Mouse (Mus musculus): Measurements from ENCODE around the gene Drg1.
A peak's percentile ranks its signal among the peaks of the same experiment; 100 is the strongest.

The Drg1 gene

DNA sequence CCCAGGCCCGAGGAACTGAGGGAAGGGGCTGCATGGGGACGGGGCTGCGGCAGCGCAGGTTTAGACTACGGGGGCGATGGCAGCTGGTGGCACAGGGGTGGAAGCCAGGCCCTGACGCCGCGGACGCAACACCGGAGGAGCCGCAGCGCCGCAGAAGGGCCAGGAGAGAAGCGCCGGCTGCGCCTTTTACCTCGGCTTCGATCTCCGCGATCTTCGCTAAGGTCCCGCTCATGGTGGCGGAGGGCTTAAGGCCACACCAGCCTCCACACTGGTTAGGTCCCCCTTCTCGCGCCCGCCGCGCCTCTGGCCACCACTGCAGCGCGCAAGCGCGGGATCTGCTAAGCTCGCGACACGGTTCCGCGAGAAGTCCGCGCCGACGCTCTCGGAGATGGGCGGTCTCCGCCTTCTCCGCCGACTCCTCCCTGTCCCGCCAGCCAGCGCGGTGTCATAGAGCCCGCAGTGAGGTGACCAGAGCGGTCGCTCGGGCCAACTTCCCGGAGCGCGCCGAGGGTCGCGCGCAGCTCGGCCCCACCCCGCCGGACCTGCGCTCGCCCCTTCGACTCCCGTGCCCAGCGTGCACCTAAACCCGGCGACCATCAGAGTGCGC is at the start of gene Drg1:
TSS of gene Drg1 (minus strand) at position 337 of the 607 bp plus-strand sequence.
- DNase-seq (ENCODE audit: low read depth, low spot score), result peak; percentile 84

GRCm38 (mm10) chr11:3314148-3314547 is 47.9 kb upstream of the Drg1 start:
- no peak for DNase-seq (ENCODE audit: low read depth, low spot score)

- no peak for DNase-seq (ENCODE audit: low read depth, low spot score)
Observed at GRCm38 (mm10) chr11:3313294-3313693, 47.1 kb upstream of the Drg1 start.

GRCm38 (mm10) chr11:3311586-3312347 is 45.6 kb upstream of the Drg1 start:
- no peak for DNase-seq (ENCODE audit: low read depth, low spot score)

DNA sequence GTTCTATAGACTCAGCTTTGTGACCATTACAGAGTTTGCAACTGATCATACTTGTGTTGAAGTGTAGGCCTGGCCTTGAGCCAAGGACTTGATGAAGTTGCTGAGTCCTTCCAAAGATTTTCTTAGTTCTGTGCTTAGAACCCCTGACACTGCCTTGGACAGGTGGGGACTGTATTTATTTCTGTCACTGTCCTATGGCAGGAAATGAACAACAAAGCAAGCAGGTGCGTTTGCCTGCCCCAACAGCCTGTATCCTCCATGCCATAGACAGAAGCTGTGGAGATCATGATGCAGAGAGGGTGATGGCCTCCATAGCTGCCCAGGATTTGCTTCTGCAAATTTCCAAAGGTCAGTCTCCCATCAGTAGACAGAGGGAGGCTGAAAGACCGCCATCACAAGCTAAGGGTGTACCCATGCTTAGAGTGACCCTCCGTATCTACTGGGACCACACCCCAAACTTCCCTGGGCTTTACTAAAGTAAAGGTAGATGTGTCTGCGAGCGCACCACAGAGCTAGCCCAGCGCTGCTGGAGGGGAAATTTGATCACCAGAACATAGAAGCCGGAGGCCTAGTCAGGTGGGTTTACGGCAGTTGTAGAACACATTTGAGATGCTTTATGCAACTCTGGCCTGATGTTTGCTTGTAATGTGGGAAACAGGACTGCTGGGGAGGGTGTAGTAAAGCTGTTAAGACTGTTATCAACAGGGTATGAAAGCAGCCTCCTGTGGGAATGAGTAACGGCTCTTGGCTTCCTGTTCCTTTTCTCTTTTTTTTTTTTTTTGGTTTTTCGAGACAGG is 44.8 kb upstream of the Drg1 start:
- DNase-seq (ENCODE audit: low read depth, low spot score), result no peak

DNA sequence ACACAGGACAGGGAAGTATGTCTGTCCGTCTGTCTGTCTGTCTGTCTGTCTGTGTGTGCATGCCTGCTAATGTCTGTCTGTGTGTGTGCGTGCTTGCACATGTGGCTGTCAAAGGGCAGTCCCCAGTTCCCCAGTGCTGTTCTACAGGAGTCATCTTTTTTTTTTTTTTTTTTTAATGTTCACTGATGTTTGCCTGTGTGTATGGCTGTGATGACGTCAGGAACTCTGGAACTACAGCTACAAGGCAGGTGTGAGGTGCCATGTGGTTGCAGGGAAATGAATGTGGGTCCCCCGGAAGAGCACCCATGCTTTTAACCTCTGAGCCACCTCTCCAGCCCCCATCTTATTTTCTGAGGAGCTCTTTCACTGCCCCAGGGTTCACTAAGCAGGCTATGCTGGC is 43.7 kb upstream of the Drg1 start:
- DNase-seq (ENCODE audit: low read depth, low spot score), result no peak

GRCm38 (mm10) chr11:3307875-3308274 is 41.7 kb upstream of the Drg1 start:
- DNase-seq (ENCODE audit: low read depth, low spot score), result no peak

GRCm38 (mm10) chr11:3305821-3306220 is 39.6 kb upstream of the Drg1 start:
- DNase-seq (ENCODE audit: low read depth, low spot score), result no peak

GRCm38 (mm10) chr11:3302792-3303191 is 36.6 kb upstream of the Drg1 start:
- DNase-seq (ENCODE audit: low read depth, low spot score), result no peak

- no peak for DNase-seq (ENCODE audit: low read depth, low spot score)
Observed at GRCm38 (mm10) chr11:3302385-3302784, 36.2 kb upstream of the Drg1 start.

GRCm38 (mm10) chr11:3301075-3301474 is 34.9 kb upstream of the Drg1 start:
- no peak for DNase-seq (ENCODE audit: low read depth, low spot score)

- no peak for DNase-seq (ENCODE audit: low read depth, low spot score)
Observed at GRCm38 (mm10) chr11:3298813-3299185, 32.6 kb upstream of the Drg1 start.

DNA sequence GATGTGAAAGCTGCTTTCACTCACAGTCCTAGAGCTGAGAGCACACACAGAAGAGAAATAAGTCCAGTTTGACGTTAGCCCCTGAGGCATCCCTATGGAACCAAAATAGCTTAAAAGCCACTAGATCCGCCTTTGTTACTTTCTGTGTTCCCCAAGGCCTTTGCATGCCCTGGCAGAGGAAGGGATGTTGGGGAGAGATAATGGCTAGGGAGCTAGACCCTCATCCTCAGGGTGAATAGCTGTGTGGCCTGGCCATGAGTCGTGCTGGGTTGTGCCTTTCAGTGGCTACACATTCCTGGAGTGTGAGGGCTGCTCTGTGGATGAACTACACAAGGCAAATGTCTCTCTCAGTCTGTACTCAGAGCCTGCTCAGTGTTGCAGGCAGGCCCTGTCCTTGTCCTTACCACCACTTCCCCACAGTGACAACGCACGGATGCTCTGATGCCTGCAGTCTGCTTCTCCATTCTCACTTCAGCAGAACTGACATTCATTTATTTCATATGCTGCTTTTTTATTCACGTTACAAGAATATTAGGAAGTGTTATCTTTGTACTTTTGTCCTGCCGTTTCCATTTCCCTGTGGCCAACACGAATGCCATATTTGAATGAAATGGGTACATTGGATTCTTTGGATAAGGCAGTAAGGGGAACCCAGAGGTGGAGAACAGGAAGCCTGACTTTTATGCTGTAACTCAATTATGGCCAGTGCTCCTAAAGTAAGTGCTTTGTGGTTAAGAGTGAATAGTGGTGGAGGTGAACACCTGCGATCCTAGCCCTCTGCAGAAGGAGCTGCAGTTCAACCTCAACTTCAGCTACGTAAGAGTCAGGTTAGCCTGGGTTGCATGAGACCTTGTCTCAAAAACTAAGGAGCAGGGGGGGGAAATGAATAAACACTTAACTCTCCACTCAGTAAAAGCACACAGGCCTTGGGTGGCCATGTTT is 31.9 kb upstream of the Drg1 start:
- no peak for DNase-seq (ENCODE audit: low read depth, low spot score)

- DNase-seq (ENCODE audit: low read depth, low spot score), result no peak
Observed at GRCm38 (mm10) chr11:3296056-3296455, 29.8 kb upstream of the Drg1 start.

GRCm38 (mm10) chr11:3294641-3295040 is 28.4 kb upstream of the Drg1 start:
- DNase-seq (ENCODE audit: low read depth, low spot score), result no peak

- no peak for DNase-seq (ENCODE audit: low read depth, low spot score)
Observed at GRCm38 (mm10) chr11:3293361-3293760, 27.1 kb upstream of the Drg1 start.

GRCm38 (mm10) chr11:3292711-3293249 is 26.6 kb upstream of the Drg1 start:
- DNase-seq (ENCODE audit: low read depth, low spot score), result no peak

DNA sequence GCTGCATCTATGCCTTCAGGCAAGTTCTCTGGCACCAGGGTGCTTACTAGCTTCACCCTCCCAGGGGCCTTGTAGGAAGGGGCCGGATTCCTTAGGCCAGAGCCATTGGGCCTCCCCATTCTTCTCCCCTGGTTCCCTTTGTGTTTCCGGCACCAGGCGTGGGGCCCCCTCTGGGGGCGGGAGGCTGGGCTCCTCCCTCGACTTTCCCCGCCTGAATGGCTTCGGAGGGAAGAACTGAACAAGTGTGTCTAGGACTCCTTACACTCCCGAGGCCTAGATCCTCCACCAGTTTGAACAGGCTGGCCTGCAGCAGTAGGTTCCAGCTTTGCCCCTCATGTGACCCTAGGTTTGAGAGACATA is 25.8 kb upstream of the Drg1 start:
- no peak for DNase-seq (ENCODE audit: low read depth, low spot score)

DNA sequence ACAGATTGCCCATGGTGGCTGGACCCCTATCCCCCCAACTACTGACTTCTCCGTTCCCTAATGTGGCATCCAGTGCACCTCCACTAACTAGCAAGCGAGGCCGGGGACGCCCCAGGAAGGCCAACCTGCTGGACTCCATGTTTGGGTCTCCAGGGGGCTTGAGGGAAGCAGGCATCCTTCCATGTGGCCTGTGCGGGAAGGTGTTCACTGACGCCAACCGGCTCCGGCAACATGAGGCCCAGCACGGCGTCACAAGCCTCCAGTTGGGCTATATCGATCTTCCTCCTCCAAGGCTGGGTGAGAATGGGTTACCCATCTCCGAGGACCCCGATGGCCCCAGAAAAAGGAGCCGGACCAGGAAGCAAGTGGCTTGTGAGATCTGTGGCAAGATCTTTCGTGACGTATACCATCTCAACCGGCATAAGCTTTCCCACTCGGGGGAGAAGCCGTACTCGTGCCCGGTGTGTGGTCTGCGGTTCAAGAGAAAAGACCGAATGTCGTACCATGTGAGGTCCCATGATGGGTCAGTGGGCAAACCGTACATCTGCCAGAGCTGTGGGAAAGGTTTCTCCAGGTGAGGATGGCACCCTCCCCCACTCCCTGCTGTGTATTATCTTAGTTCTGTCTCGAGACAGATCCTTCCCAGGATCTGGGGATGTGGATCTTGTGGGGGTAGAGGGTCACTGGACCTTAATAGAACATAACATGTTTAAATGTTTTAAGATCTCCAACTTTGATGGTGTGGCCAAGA is 25.3 kb upstream of the Drg1 start:
- no peak for DNase-seq (ENCODE audit: low read depth, low spot score)

GRCm38 (mm10) chr11:3290640-3291310 is 24.6 kb upstream of the Drg1 start:
- no peak for DNase-seq (ENCODE audit: low read depth, low spot score)
